Mouse (Mus musculus): ENCODE measurements at regions not wholly inside any gene's neighbourhood (a gene's known extent, or its start where the extent isn't known, plus 50 kb on each side); places are given as distances from the start of the nearest gene placed in this dataset.

DNA sequence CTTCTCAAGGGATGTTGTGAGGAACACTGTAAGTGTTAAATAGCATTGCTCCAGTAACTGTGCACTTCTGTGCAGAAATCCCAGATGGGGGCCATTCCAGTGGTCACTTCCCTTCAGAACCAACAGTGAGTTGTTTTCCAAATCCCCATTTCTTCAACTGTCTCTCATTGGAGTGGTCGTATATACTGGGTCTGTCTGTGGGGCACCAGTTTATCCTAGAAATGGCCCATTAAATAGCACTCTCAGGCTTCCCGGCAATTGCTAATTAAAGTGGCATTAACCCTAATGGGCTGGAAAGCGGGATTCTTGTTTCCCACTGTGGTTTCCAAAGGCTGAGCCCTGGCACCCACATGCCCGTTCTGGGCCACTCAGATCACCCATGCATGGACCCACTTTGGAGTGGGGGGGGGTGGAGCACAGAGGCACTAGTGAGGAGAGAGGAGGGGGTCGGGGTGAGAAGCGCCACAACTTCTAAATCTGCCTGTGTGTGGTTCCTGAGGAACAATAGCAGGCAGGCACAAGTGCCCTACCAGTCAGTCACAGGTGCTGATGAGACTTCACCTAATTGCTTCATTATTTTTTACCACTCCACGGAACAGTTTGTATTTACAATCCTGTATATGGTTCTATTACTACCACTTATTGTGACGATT is 78.1 kb downstream of the Fam204a start:
- DNase-seq (ENCODE audit: low spot score in 2 of 2): peak in 1 of 2 experiments; percentile 31

DNA sequence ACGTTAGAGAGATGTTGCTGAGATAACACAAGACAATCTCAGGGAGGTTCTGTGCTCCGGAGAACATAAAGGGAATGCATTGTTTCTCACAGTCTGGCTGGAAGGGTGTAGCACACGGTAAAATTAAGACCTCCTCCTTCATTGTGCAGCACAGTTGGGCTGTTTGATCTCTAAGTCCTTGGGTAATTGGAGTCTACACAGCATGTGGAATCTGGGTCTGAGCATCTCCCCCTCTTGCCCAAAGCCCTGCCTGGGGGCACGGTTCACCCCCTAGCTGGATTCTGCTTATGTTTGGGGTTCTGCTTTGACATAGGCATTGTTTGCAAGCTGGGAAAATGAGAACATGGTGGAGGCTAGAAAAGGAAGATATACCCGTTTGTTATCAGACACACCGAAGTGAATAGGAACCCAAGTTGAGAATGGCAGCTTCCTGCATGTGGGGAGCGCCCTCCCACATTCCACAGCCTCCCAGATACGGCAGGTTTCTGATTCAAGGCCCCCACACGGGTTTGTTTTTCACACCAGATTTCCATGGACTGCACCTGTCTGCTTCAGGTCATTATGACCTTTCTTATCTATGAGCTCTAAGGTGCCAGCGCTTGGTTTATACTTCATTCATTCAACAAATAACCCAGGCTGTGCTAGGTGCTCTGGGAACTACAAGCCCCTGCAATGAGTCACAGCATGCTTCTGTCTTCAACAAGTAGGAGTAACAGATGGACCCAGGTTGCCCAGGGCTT is 79.9 kb downstream of the Fam204a start:
- no peak for DNase-seq (ENCODE audit: low spot score in 2 of 2)

DNA sequence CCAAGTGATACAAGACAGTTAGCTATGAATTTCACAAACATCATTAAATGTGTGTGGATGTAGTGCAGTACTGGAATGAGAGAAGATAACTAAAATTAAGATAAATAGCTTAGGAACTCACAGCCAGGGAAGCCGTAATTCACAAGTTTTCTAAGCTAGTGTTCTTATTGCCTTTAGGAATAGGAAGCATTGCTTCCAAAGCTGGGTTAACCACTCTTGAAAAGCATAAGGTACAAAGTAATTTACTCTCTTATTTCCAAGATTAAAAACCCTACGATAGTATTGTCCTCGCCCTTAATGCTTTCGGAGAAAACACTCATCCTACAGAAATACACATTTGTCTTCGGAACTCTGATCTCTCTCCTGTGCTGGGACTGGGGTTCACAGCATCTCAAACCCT is 81.3 kb downstream of the Fam204a start:
- no peak for DNase-seq (ENCODE audit: low spot score in 2 of 2)

DNA sequence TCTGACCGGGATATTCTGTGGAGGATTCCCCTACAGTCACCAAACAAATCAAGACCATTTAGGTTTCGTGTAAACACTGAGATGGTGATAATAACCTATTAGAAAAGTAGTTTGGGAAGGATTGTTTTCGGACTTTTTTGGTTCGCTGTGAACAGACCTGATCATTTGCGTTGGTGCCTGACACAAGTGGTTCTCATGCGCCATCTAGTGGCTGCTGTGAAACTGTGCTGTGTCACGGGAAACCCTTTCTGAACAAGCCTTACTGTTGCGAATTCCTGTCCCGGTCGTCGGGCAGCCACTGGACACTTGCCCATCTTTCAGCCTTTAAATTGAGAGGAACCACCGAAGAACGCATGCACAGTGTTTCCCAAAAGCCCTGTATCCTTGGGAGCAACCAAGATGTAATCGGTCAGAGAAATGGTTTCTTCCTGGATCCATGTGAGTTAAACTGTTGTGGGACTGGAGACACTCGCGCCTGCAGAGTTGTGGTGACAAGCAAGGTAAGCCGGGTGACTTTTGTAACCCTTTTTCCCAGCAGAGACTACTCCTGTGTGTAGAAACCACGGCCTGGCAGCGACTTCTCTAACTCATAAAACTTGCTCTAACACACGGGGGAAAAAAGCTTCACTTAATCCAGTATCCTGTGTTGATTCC is 82.0 kb downstream of the Fam204a start:
- DNase-seq (ENCODE audit: low spot score in 2 of 2): peak; percentile 85 to 91

GRCm38 (mm10) chr19:60138881-60139280 is 87.6 kb downstream of the Fam204a start:
- no peak for DNase-seq (ENCODE audit: low spot score in 2 of 2)

GRCm38 (mm10) chr19:60136491-60136890 is 90.0 kb downstream of the Fam204a start:
- no peak for DNase-seq (ENCODE audit: low spot score in 2 of 2)

GRCm38 (mm10) chr19:60134447-60135328 is 91.8 kb downstream of the Fam204a start:
- no peak for DNase-seq (ENCODE audit: low spot score in 2 of 2)

GRCm38 (mm10) chr19:60129635-60130034 is 96.9 kb downstream of the Fam204a start:
- DNase-seq (ENCODE audit: low spot score in 2 of 2): no peak

- DNase-seq (ENCODE audit: low spot score in 2 of 2): no peak
Observed at GRCm38 (mm10) chr19:60124638-60125037, 101.9 kb downstream of the Fam204a start.

DNA sequence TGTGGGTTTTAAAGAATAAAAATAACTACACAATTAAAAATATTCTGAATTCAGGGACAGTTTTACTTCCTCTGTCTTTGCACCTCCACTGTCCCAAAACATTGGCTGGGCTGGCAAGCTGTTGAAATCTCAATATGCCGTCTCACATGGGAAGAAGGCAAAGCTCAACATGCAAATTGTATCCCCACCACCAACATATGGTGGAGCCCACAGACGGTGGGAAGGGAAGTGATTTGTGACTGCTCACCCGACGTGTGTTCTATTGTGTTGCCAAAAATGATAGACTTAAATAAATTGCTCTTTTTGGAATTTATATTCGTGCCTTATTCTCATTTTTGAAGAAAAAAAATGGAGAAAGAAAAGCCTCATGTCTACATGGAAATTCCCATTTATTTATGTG is 105.6 kb downstream of the Fam204a start:
- DNase-seq (ENCODE audit: low spot score in 2 of 2): no peak

- DNase-seq (ENCODE audit: low spot score in 2 of 2): no peak
Observed at GRCm38 (mm10) chr19:60119051-60119450, 107.5 kb downstream of the Fam204a start.

DNA sequence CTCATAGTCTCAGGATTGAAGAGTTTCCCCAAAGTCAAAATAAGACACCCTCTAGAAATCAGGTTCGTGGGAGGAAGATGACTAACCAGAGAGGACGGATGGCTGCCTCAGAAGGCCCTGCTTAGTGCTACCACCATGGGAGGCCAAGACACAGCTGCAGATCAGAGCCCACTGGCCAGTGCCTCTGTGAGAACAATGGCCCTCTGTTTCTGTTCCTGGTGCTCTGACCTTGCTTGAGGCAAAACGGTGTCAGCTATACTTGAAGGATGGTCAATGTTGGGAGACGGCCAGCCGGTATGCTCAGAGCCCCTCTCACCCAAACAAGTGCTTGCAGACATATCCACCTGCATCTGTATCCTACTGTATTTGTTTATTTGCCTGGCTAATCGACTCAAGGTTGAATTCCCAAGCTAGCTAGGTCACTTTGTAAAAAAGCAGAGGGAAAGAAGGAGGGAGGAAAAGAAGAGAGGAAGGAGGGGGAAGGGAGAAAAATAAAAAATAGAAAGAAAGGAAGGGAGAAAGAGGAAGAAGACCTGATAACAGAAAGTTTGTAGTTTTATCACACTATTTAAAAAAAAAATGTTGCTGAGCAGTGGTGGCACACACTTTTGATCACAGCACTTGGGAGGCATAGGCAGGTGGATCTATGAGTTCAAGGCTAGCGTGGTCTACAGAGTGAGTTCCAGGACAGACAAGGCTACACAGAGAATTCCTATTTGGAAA is 112.7 kb downstream of the Fam204a start:
- DNase-seq (ENCODE audit: low spot score in 2 of 2): no peak

DNA sequence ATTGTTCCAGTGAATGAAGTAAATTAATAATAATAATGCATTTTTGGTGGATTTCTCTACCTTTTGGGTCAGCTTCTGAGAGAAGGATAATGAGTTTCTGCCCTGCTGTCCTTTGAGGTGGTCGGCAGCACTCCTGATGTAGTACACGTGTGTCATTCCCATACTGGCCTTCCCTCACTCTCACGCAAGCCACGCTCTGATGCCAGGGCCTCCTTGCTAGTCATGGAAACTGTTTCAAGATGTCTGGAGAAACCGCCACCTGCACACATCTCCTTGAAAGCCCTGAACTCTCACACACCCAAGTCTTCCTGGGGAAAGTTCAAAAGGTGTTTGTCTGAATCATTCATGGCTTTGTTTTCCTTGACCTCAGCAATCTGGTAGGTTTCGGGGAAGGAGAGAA is 116.2 kb downstream of the Fam204a start:
- no peak for DNase-seq (ENCODE audit: low spot score in 2 of 2)

GRCm38 (mm10) chr19:60109488-60109887 is 117.0 kb downstream of the Fam204a start:
- no peak for DNase-seq (ENCODE audit: low spot score in 2 of 2)

DNA sequence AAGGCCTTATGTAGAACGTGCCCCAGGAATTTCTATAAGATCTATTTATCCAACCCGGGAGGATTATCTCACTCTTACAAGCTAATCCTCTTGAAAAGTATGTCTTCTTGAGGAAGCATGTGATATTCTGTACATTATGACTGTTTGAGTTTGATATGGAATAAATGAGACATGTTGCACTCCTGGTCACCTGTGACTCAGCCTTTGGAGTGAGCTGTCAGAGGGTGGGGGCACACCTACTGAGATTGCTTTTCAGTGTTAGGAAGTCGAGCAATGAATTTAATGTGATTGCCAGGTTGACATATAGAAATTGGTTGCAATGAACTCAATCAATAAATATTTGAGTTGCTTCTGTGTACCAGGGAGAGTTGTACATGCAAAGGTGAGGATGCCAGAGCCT is 128.6 kb downstream of the Fam204a start:
- DNase-seq (ENCODE audit: low spot score in 2 of 2): no peak

DNA sequence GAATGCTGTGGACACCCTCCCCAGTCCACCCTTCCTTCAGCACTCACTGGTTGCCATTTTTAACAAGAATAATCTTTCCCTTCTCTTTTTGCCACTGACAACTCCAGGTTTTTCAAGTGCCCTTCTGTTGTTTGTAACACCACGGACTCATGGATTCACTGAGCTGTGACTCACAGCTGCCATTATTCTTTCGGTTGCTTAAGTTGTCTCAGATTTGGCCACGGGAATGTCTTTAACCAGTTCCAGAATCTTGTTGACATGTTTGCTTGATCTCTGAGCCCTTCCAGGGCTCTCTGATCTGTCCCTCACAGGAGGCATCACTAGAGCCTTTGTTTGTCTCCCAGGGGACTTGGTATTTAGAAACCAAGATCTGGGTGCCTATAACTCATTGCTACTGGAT is 131.5 kb upstream of the Rab11fip2 start:
- DNase-seq (ENCODE audit: low spot score in 2 of 2): no peak

GRCm38 (mm10) chr19:60073328-60073727 is 129.9 kb upstream of the Rab11fip2 start:
- DNase-seq (ENCODE audit: low spot score in 2 of 2): no peak

GRCm38 (mm10) chr19:60066183-60066582 is 122.7 kb upstream of the Rab11fip2 start:
- DNase-seq (ENCODE audit: low spot score in 2 of 2): no peak

DNA sequence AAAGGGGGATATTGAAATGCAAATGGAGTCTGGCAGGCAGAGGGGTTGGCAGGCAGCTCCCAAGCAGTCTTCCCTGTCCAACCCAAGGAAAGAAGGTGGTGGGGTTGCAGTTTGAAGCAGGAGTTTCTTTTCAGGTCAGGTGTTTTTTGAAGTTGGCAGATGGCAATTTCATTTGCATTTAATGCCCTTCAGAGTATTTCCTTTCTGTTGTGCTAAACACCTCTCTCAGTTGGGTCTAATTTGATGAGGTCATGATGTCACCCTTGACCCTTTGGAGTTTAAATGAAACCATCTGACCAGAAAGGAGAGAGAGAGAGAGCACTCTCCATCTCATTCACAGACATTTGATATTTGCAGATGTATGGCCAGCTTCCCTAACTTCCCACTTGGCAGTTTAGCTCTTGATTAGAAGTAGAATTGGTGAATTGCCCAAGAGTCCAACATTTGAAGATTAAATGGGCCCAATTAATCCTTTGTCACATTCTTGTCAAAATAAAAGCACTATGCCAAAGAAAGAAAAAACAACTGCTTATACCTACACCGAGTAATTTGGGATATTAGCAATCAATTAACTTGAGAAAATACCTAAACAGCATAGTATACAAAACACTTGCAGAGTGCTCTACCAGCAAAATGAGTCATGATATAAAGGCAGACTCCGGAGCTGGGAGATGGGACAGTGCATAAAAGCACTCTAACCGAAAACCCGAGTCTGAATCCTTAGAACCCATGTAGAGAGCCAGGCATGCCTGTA is 111.8 kb upstream of the Rab11fip2 start:
- no peak for DNase-seq (ENCODE audit: low spot score in 2 of 2)

GRCm38 (mm10) chr19:60051151-60051550 is 107.7 kb upstream of the Rab11fip2 start:
- no peak for DNase-seq (ENCODE audit: low spot score in 2 of 2)
